Mouse (Mus musculus): Measurements from ENCODE around the gene Kcnk2.
"Not testable (repeated sequence)": the region's sequence is repeated elsewhere in the genome, so short reads cannot be mapped to it uniquely, and the experiment has no call there.

The Kcnk2 gene

GRCm38 (mm10) chr1:189343301-189344251, 58.5 kb downstream of the Kcnk2 start:
- no peak for DNase-seq (ENCODE audit: low spot score)

- no peak for DNase-seq (ENCODE audit: low spot score)
These were observed 59.5 kb downstream of the Kcnk2 start for GRCm38 (mm10) chr1:189342416-189343104.

GRCm38 (mm10) chr1:189341381-189341917, 60.6 kb downstream of the Kcnk2 start:
- no peak for DNase-seq (ENCODE audit: low spot score)

GRCm38 (mm10) chr1:189315896-189316295, 86.2 kb downstream of the Kcnk2 start:
- DNase-seq (ENCODE audit: low spot score), result no peak

GRCm38 (mm10) chr1:189314495-189314894, 87.6 kb downstream of the Kcnk2 start:
- no peak for DNase-seq (ENCODE audit: low spot score)

GRCm38 (mm10) chr1:189313750-189314149, 88.3 kb downstream of the Kcnk2 start:
- no peak for DNase-seq (ENCODE audit: low spot score)

GRCm38 (mm10) chr1:189310145-189310544, 91.9 kb downstream of the Kcnk2 start:
- no peak for DNase-seq (ENCODE audit: low spot score)

- no peak for DNase-seq (ENCODE audit: low spot score)
These were observed 97.0 kb downstream of the Kcnk2 start for GRCm38 (mm10) chr1:189304988-189305522.

- no peak for DNase-seq (ENCODE audit: low spot score)
These were observed 99.1 kb downstream of the Kcnk2 start for GRCm38 (mm10) chr1:189303001-189303400.

- no peak for DNase-seq (ENCODE audit: low spot score)
These were observed 108.2 kb downstream of the Kcnk2 start for GRCm38 (mm10) chr1:189293679-189294406.

GRCm38 (mm10) chr1:189290885-189291284, 111.2 kb downstream of the Kcnk2 start:
- no peak for DNase-seq (ENCODE audit: low spot score)

GRCm38 (mm10) chr1:189288948-189289347, 113.1 kb downstream of the Kcnk2 start:
- no peak for DNase-seq (ENCODE audit: low spot score)

- DNase-seq (ENCODE audit: low spot score), result no peak
These were observed 129.8 kb downstream of the Kcnk2 start for GRCm38 (mm10) chr1:189272281-189272680.

GRCm38 (mm10) chr1:189253631-189254030, 148.4 kb downstream of the Kcnk2 start:
- no peak for DNase-seq (ENCODE audit: low spot score)

GRCm38 (mm10) chr1:189253207-189253606, 148.9 kb downstream of the Kcnk2 start:
- DNase-seq (ENCODE audit: low spot score), result peak; percentile 8

- not testable (repeated sequence) for DNase-seq (ENCODE audit: low spot score)
These were observed 158.9 kb downstream of the Kcnk2 start for GRCm38 (mm10) chr1:189243206-189243605.

GRCm38 (mm10) chr1:189235261-189235660, 166.8 kb downstream of the Kcnk2 start:
- no peak for DNase-seq (ENCODE audit: low spot score)

- no peak for DNase-seq (ENCODE audit: low spot score)
These were observed 169.2 kb downstream of the Kcnk2 start for GRCm38 (mm10) chr1:189232829-189233228.

- no peak for DNase-seq (ENCODE audit: low spot score)
These were observed 173.6 kb downstream of the Kcnk2 start for GRCm38 (mm10) chr1:189228222-189229084.

- no peak for DNase-seq (ENCODE audit: low spot score)
These were observed 174.6 kb downstream of the Kcnk2 start for GRCm38 (mm10) chr1:189227479-189227878.

GRCm38 (mm10) chr1:189219051-189219450, 183.0 kb downstream of the Kcnk2 start:
- DNase-seq (ENCODE audit: low spot score), result no peak

Measured in c-Kit-positive CD71-positive TER-119-positive erythroid progenitor cells, embryonic 14.5 days (primary cell).